Mouse (Mus musculus) ES-Bruce4 (cell line): Measurements from ENCODE around the gene Cbx8. TPM values are rescaled to one million over a fixed set of nuclear protein-coding genes. Genes with fewer than 3 reads are reported as not detected.

ENCODE experiments used
- H3K27ac ChIP-seq: 2 replicates; pipeline ENCODE4 v1.5.1; 2012; ENCODE audit warnings: low read length, inconsistent platforms; ENCODE audit not compliant: insufficient read depth
- H3K27me3 ChIP-seq: 2 replicates; pipeline ENCODE4 v1.6.1; 2012; ENCODE audit warnings: mild to moderate bottlenecking, low read length, inconsistent platforms; ENCODE audit not compliant: control insufficient read depth, poor library complexity, insufficient read depth, severe bottlenecking
- H3K36me3 ChIP-seq: 2 replicates; pipeline ENCODE4 v1.6.1; 2012; ENCODE audit warnings: inconsistent platforms, mild to moderate bottlenecking, low read length, moderate library complexity; ENCODE audit not compliant: control insufficient read depth, poor library complexity, insufficient read depth, severe bottlenecking
- H3K4me1 ChIP-seq: one replicate; pipeline ENCODE4 v1.8.1; 2011; ENCODE audit warnings: low read length; ENCODE audit not compliant: control insufficient read depth, insufficient read depth
- H3K4me3 ChIP-seq: 2 replicates; pipeline ENCODE4 v1.5.1; 2011; ENCODE audit warnings: low read depth, mild to moderate bottlenecking, low read length
- H3K9ac ChIP-seq: 2 replicates; pipeline ENCODE4 v1.6.1; 2012; ENCODE audit warnings: low read depth, mild to moderate bottlenecking, inconsistent platforms; ENCODE audit not compliant: poor library complexity, severe bottlenecking
- H3K9me3 ChIP-seq: replicated peaks from 2 replicates; pipeline ENCODE4 v1.6.1; 2012; ENCODE audit warnings: mild to moderate bottlenecking, low read length, inconsistent platforms; ENCODE audit not compliant: control insufficient read depth, poor library complexity, insufficient read depth, severe bottlenecking
- CTCF ChIP-seq: IDR thresholded peaks from one replicate; pipeline ENCODE4 v1.8.1; 2011; ENCODE audit warnings: low read depth, low read length
- EP300 ChIP-seq: IDR thresholded peaks from 2 replicates; pipeline ENCODE4 v1.6.1; 2011; ENCODE audit warnings: low read depth, low read length; ENCODE audit not compliant: insufficient read depth
- POLR2A ChIP-seq: IDR thresholded peaks from one replicate; pipeline ENCODE4 v1.8.1; 2011; ENCODE audit warnings: low read length; ENCODE audit not compliant: insufficient read depth
- polyA plus RNA-seq: library from polyadenylated mRNA; stranded (reverse); fragments of >200 nt; gene quantifications from 2 replicates; pipeline ENCODE4 v1.2.4, GENCODE M21; 2011; ENCODE audit warnings: low read depth; ENCODE audit not compliant: missing spikeins, insufficient read depth, insufficient read length

The Cbx8 gene
- polyA plus RNA-seq, 1 experiment = 0.75 TPM

- TF ChIP-seq EP300 (no peak), CTCF (no peak), POLR2A (no peak)
- H3K4me1 ChIP-seq = peaks cover 2% of the 10 kb centered on the region
- peaks cover 14% of the 10 kb centered on the region for H3K36me3 ChIP-seq
These were observed 16.5 kb downstream of the Cbx8 start for GRCm38 (mm10) chr11:119024260-119024659.

GRCm38 (mm10) chr11:119023616-119023980 lies 17.2 kb downstream of the Cbx8 start:
- H3K4me3 ChIP-seq = peak overlapping the region; percentile 77
- H3K27me3 ChIP-seq = no peaks in the 10 kb centered on the region; the same call in 1 of the 2 replicates
- H3K4me1 ChIP-seq = peaks cover 2% of the 10 kb centered on the region
- H3K9me3 ChIP-seq = no peaks in the 10 kb centered on the region
- H3K27ac ChIP-seq = no peak overlapping the region
- TF ChIP-seq CTCF (no peak), POLR2A (no peak), EP300 (no peak)
- peak overlapping the region; percentile 80 for H3K9ac ChIP-seq
- H3K36me3 ChIP-seq = peaks cover 14% of the 10 kb centered on the region

More at GRCm38 (mm10) chr11:119024260-119024659, 16.5 kb downstream of the Cbx8 start:
- H3K27me3 ChIP-seq = no peaks in the 10 kb centered on the region; the same call in 1 of the 2 replicates
- no peak overlapping the region for H3K4me3 ChIP-seq
- H3K9me3 ChIP-seq = no peaks in the 10 kb centered on the region
- H3K27ac ChIP-seq = no peak overlapping the region
- peak overlapping the region; percentile 80; the same call in 1 of the 2 replicates for H3K9ac ChIP-seq

GRCm38 (mm10) chr11:119022895-119023615 lies 17.7 kb downstream of the Cbx8 start, which contains the start of gene Cbx2:
TSS of gene Cbx2 (plus strand) at chr11:119022962.
- Histone ChIP-seq H3K4me1 (peaks cover 2% of the 10 kb centered on the region), H3K9me3 (no peaks in the 10 kb centered on the region), H3K27ac (no peak within 1 kb of the TSS), H3K27me3 (no peaks in the 10 kb centered on the region; the same call in 1 of the 2 replicates), H3K4me3 (peak within 1 kb of the TSS; percentile 77), H3K9ac (peak within 1 kb of the TSS; percentile 80), H3K36me3 (peaks cover 9% of the 10 kb centered on the region; the same call in 1 of the 2 replicates)
- TF ChIP-seq EP300 = no peak
- no peak for TF ChIP-seq CTCF
- TF ChIP-seq POLR2A = no peak

- Histone ChIP-seq H3K4me1 (peaks cover 2% of the 10 kb centered on the region), H3K27me3 (no peaks in the 10 kb centered on the region; the same call in 1 of the 2 replicates), H3K4me3 (peak overlapping the region; percentile 42), H3K27ac (no peak overlapping the region), H3K36me3 (0 out of 2 replicates have a peak, but pooled peaks cover 5% of the 10 kb centered on the region), H3K9me3 (no peaks in the 10 kb centered on the region), H3K9ac (peak overlapping the region; percentile 80)
- no peak for TF ChIP-seq POLR2A
- peak; percentile 46 for TF ChIP-seq CTCF
- TF ChIP-seq EP300 = no peak
These were observed 18.5 kb downstream of the Cbx8 start for GRCm38 (mm10) chr11:119022068-119022894.

GRCm38 (mm10) chr11:119021180-119021579 lies 19.6 kb downstream of the Cbx8 start:
- Histone ChIP-seq H3K9me3 (no peaks in the 10 kb centered on the region), H3K4me1 (peaks cover 2% of the 10 kb centered on the region), H3K27me3 (no peaks in the 10 kb centered on the region; the same call in 1 of the 2 replicates), H3K36me3 (0 out of 2 replicates have a peak, but pooled peaks cover under 1% of the 10 kb centered on the region), H3K27ac (no peak overlapping the region), H3K4me3 (no peak overlapping the region), H3K9ac (no peak overlapping the region)
- TF ChIP-seq EP300 (no peak), POLR2A (no peak), CTCF (no peak)
